Mouse (Mus musculus): ENCODE measurements around the gene Fstl1.

Gene Fstl1

GRCm38 (mm10) chr16:37823949-37824348, 47.3 kb downstream of the Fstl1 start:
- DNase-seq (ENCODE audit: extremely low spot score) = no peak

- DNase-seq (ENCODE audit: extremely low spot score) = no peak
These were observed 48.3 kb downstream of the Fstl1 start for GRCm38 (mm10) chr16:37824778-37825505.

GRCm38 (mm10) chr16:37826286-37826685, 49.6 kb downstream of the Fstl1 start:
- DNase-seq (ENCODE audit: extremely low spot score) = no peak

GRCm38 (mm10) chr16:37831041-37831440, 54.4 kb downstream of the Fstl1 start:
- no peak for DNase-seq (ENCODE audit: extremely low spot score)

- no peak for DNase-seq (ENCODE audit: extremely low spot score)
These were observed 60.9 kb downstream of the Fstl1 start for GRCm38 (mm10) chr16:37837571-37837970.

GRCm38 (mm10) chr16:37842439-37842838, 65.8 kb downstream of the Fstl1 start:
- no peak for DNase-seq (ENCODE audit: extremely low spot score)

GRCm38 (mm10) chr16:37843740-37844139, 67.1 kb downstream of the Fstl1 start:
- no peak for DNase-seq (ENCODE audit: extremely low spot score)

GRCm38 (mm10) chr16:37845202-37845925, 68.7 kb downstream of the Fstl1 start:
- no peak for DNase-seq (ENCODE audit: extremely low spot score)

- DNase-seq (ENCODE audit: extremely low spot score) = no peak
These were observed 70.4 kb downstream of the Fstl1 start for GRCm38 (mm10) chr16:37847081-37847480.

- DNase-seq (ENCODE audit: extremely low spot score) = peak; percentile 66
These were observed 74.7 kb downstream of the Fstl1 start for GRCm38 (mm10) chr16:37851366-37851765.

- DNase-seq (ENCODE audit: extremely low spot score) = no peak
These were observed 76.6 kb downstream of the Fstl1 start for GRCm38 (mm10) chr16:37853279-37853678.

GRCm38 (mm10) chr16:37854054-37854453, 77.4 kb downstream of the Fstl1 start:
- no peak for DNase-seq (ENCODE audit: extremely low spot score)

- DNase-seq (ENCODE audit: extremely low spot score) = peak; percentile 18
These were observed 77.9 kb downstream of the Fstl1 start for GRCm38 (mm10) chr16:37854593-37854992.

- DNase-seq (ENCODE audit: extremely low spot score) = no peak
These were observed 78.9 kb downstream of the Fstl1 start for GRCm38 (mm10) chr16:37855583-37855982.

GRCm38 (mm10) chr16:37856327-37856726, 79.7 kb downstream of the Fstl1 start:
- no peak for DNase-seq (ENCODE audit: extremely low spot score)

- no peak for DNase-seq (ENCODE audit: extremely low spot score)
These were observed 80.8 kb downstream of the Fstl1 start for GRCm38 (mm10) chr16:37857495-37857894.

GRCm38 (mm10) chr16:37860213-37860612, 83.5 kb downstream of the Fstl1 start:
- DNase-seq (ENCODE audit: extremely low spot score) = no peak

- no peak for DNase-seq (ENCODE audit: extremely low spot score)
These were observed 84.4 kb downstream of the Fstl1 start, which contains the start of gene Gm36028 for GRCm38 (mm10) chr16:37861029-37861428. TSS of gene Gm36028 (minus strand) at chr16:37861146.

- DNase-seq (ENCODE audit: extremely low spot score) = no peak
These were observed 87.2 kb downstream of the Fstl1 start for GRCm38 (mm10) chr16:37863876-37864275.

GRCm38 (mm10) chr16:37865841-37866240, 89.2 kb downstream of the Fstl1 start:
- no peak for DNase-seq (ENCODE audit: extremely low spot score)

- peak; percentile 86 for DNase-seq (ENCODE audit: extremely low spot score)
These were observed 91.3 kb downstream of the Fstl1 start, which contains the start of gene Lrrc58 for GRCm38 (mm10) chr16:37867791-37868505. TSS of gene Lrrc58 (plus strand) at chr16:37868389.

All from embryo, embryonic 9.5 days (tissue).